Mouse (Mus musculus) lung, postnatal 0 days (tissue): ENCODE measurements at regions not wholly inside any gene's neighbourhood (a gene's known extent, or its start where the extent isn't known, plus 50 kb on each side); places are given as distances from the start of the nearest gene placed in this dataset.

Experiments
- CTCF ChIP-seq: IDR thresholded peaks from 2 replicates; pipeline ENCODE4 v1.5.1; 2016; ENCODE audit warnings: antibody characterized with exemption, mild to moderate bottlenecking
- EP300 ChIP-seq: IDR thresholded peaks from 2 replicates; pipeline ENCODE4 v1.6.1; 2016; ENCODE audit warnings: antibody characterized with exemption, mild to moderate bottlenecking, control low read depth

DNA sequence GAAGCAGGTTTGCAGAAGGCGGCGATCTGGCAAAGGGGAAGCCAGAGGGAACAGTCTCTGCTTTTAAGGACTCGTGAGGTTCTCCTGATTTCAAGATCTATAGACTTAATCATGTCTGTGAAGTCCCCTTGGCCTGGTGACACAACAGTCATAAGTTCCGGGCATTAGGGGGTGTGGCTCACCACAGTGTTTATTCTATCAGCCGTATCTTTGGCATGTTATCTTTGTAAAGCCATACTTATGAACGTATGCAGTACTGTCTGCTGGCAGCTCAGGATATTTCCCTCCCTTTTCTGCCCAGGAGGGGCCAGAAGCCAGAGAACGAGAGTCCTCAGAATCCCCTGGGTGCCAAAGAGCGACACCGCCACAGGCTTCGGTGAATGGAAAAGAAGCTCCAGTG, 51.3 kb upstream of the 1600014C23Rik start:
- TF ChIP-seq CTCF: no peak
- 0 out of 2 replicates have a peak, but pooled peaks have one; percentile 41 for TF ChIP-seq EP300
